Mouse (Mus musculus) heart, embryonic 14.5 days (tissue): ENCODE measurements around the gene Gm20937. TPM values are rescaled to one million over a fixed set of nuclear protein-coding genes. Genes with fewer than 3 reads are reported as not detected.
"Not testable (repeated sequence)": the region's sequence is repeated elsewhere in the genome, so short reads cannot be mapped to it uniquely, and the experiment has no call there.

Experiments used
- ATAC-seq: fragments of 200-750 bp; cut with Nextera tagmentation; 2 replicates; pipeline ENCODE4 v1.8.0; 2017; ENCODE audit warnings: low read depth, moderate TSS enrichment; ENCODE audit not compliant: insufficient number of reproducible peaks, insufficient read depth, low FRiP score
- H3K27ac ChIP-seq, 2 experiments: fragments of 200-500 bp in 1 of 2; fragments of 300-500 bp in 1 of 2; sonication (generic) in 1 of 2; replicated peaks in 1 of 2; 2 replicates each; pipeline ENCODE4 v1.5.1; 2012 to 2014; ENCODE audit warnings: low read depth in 2 of 2, low read length in 2 of 2, control low read depth in 1 of 2, mild to moderate bottlenecking in 1 of 2, mixed read lengths in 1 of 2; ENCODE audit not compliant: control insufficient read depth in 1 of 2, insufficient read depth in 1 of 2
- H3K27me3 ChIP-seq: fragments of 300-500 bp; sonication (generic); 2 replicates; pipeline ENCODE4 v1.6.1; 2014; ENCODE audit warnings: mild to moderate bottlenecking, low read length, control low read depth; ENCODE audit not compliant: control insufficient read depth, insufficient read depth
- H3K36me3 ChIP-seq: fragments of 300-500 bp; sonication (generic); 2 replicates; pipeline ENCODE4 v1.6.1; 2014; ENCODE audit warnings: mild to moderate bottlenecking, control low read depth, low read length, mixed read lengths; ENCODE audit not compliant: control insufficient read depth, insufficient read depth
- H3K4me1 ChIP-seq, 2 experiments: fragments of 200-500 bp in 1 of 2; fragments of 300-500 bp in 1 of 2; sonication (generic) in 1 of 2; 2 replicates each; pipeline ENCODE4 v1.6.1; 2012 to 2014; ENCODE audit warnings: low read length in 2 of 2, control low read depth in 1 of 2, mixed read lengths in 1 of 2; ENCODE audit not compliant: control insufficient read depth in 2 of 2, insufficient read depth in 2 of 2
- H3K4me2 ChIP-seq: fragments of 300-500 bp; sonication (generic); 2 replicates; pipeline ENCODE4 v1.6.1; 2014; ENCODE audit warnings: mild to moderate bottlenecking, low read length
- H3K4me3 ChIP-seq, 2 experiments: fragments of 200-500 bp in 1 of 2; fragments of 300-500 bp in 1 of 2; sonication (generic) in 1 of 2; 2 replicates each; pipeline ENCODE4 v1.5.1; 2012 to 2014; ENCODE audit warnings: low read length in 2 of 2, mild to moderate bottlenecking in 2 of 2, control low read depth in 1 of 2, low read depth in 1 of 2, moderate library complexity in 1 of 2; ENCODE audit not compliant: control insufficient read depth in 1 of 2, insufficient read depth in 1 of 2
- H3K9ac ChIP-seq: fragments of 300-500 bp; sonication (generic); 2 replicates; pipeline ENCODE4 v1.6.1; 2014; ENCODE audit warnings: mild to moderate bottlenecking, low read length
- H3K9me3 ChIP-seq: fragments of 300-500 bp; sonication (generic); 2 replicates; pipeline ENCODE4 v1.6.1; 2016; ENCODE audit warnings: low read length, control low read depth; ENCODE audit not compliant: control insufficient read depth
- WGBS: fragments of 180-500 bp; shearing (Covaris S2); extraction: QIAGEN DNeasy Blood & Tissue Kit; methylation state at CpG from one replicate; pipeline ENCODE4 v1.1.7; 2014; 5-methylcytosine and 5-hydroxymethylcytosine counted together
- polyA plus RNA-seq: library from polyadenylated mRNA; unstranded; fragments of >200 nt; fragmentation: Nextera tagmentation; extraction: Ambion mirVana; gene quantifications from 2 replicates; pipeline ENCODE4 v1.2.1, GENCODE M21; 2014

Gm20937 gene
- not detected in 2 replicates for polyA plus RNA-seq

DNA sequence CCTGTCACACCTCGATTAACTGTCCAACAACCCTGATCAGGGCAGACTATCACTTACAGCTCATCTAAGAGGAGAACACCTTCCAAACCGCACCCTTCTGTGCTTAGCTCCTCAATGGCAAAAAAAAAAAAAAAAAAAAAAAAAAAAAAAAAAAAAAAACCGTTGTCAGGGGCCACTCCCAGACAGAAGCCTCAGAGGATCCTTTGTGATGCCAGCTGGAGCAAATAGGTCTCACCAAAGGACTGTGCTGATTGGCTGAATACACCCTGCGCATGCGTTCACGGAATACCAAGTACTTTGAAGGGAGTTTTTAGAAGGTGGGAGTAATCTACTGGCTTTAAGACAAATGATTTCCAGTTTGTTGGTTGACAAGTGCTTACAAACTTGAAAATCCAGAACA lies at the start of gene Gm20937:
Gene Gm20937, minus strand, starts transcription at position 101 of the 400 bp plus-strand sequence.
- H3K9me3 ChIP-seq, ATAC-seq, H3K27ac ChIP-seq, H3K4me3 ChIP-seq, H3K36me3 ChIP-seq, H3K27me3 ChIP-seq, H3K9ac ChIP-seq, H3K4me1 ChIP-seq, H3K4me2 ChIP-seq: not testable (repeated sequence)
- WGBS, result no CpG with 5 or more reads among the region's 6 CpGs

Other genes with a start within 250 kb of the Gm20937 start
- gene Gm20816, start 243.1 kb upstream of the Gm20937 start, polyA plus RNA-seq, result not detected in 2 replicates